Mouse (Mus musculus) right cerebral cortex, postnatal 14 days (tissue): ENCODE data around the gene Tjp2.
"Not testable (repeated sequence)": the region's sequence is repeated elsewhere in the genome, so short reads cannot be mapped to it uniquely, and the experiment has no call there.

ENCODE experiments used
- DNase-seq: peaks from one replicate; pipeline ENCODE4 v3.0.0; 2022

Gene Tjp2

DNA sequence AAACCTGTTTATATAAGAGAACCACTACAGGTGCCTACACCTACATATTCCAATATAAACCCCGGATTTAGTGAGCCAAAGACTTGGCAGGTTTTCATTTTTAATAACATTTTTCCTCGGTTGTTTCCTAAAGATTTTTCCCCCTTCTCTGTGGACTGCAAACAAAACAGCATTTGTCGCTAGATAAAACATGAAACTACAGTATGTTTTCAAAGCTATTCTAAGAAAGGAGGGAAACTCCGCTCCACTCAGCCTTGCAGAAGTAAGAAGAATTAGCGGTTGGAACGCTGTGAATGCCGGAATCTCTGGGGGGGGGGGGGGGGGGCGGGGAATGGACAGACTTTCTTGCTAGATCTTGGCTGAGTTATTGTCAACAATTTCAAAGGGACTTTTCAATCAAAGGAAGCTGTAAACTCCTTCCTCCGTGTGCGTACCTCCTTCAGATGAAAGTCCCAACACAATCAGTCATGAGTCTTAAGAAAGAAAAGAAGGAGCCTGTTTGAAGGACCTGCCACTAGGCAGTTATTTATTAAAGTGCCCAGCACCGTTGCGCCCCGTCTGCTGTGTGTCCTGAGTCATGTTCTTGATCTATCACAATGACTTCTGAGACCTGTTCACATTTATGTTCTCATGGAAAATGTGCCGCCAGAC is 3.9 kb downstream of the Tjp2 start:
- DNase-seq, result no peak

DNA sequence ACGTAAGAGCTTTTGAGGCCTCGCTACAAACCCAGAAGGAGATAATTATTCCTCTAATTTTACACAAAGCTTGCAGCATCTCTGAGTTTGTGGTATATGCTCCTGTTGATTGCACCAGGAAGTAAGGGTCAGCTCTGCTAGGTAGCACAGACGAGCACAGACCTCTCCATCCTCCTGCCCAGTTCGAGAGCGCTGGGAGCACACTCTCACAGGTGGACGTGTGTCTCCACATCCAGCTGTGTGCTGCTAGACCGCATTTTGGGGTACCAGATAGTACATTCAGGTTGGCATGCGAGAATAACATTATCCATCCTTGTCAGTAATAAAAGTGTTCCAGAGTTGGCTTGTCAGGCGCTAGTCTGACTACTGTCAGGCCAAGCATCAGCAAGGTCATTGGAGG is 5.8 kb downstream of the Tjp2 start:
- no peak for DNase-seq

DNA sequence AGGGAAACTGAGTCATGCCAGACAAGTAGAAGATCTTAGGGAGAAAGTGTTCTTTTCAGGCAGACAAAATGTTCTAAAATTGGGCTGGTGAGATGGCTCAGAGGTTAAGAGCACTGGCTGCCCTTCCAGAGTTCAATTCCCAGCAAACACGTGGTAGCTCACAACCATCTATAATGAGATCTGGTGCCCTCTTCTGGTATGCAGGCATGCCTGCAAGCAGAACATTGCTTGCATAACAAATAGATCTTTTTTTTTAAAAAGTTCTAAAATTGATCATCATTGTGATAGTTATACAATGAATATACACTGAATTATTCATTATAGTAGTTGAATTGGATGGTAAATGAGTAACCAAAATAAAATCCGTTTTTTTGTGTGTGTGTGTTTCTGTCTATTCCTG is 6.5 kb downstream of the Tjp2 start:
- DNase-seq, result no peak

DNA sequence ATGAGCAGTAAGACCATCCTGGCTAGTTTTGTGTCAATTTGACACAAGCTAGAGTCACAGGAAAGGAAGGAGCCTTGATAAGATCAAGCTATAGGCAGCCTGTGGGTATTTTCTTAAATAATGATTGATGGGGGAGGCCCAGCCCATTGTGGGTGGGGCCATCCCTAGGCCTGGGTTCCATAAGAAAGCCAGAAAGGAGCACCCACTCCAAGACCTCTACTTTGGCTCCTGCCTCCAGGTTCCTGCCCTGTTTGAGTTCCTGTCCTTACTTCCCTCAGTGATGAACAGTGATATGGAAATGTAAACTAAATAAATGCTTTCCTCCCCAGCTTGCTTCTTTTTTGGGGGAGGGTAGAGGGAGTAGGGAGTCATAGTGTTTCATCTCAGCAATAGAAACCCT is 7.0 kb downstream of the Tjp2 start:
- DNase-seq, result no peak

DNA sequence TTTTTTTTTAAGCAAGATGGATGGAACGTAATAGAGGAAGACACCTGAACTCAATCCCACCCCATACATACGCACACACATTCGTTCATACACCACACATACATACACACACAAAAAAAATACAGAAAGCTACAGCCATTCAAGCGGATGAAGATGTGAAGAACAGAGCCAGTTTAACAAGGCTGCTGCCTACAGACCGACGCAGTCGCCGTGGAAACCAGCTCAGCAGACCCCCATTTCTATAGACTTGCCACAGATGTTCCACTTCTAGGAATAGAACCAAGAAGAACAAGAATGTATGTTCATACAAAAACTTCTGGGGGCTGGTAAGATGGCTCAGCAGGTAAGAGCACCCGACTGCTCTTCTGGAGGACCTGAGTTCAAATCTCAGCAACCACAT is 8.1 kb downstream of the Tjp2 start:
- DNase-seq, result peak; percentile 18

DNA sequence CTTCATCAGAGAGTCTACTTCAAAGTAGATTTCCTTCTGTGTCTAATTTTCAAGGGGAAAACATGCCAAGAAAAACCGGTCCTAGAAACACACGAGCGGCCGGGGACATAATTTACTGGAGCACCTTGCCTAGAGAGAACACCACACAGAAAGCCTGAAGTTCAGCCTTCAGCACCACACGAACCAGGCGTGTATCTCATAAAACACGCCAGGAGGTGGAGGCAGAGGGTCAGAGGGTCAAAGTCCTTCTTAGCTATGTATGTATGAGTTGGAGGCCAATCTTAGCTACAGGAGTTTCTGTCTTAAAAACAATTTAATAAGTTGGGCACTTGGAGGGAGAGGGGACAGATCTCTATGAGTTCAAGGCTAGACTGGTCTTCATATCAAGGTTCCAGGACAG is 9.9 kb downstream of the Tjp2 start:
- DNase-seq, result no peak

DNA sequence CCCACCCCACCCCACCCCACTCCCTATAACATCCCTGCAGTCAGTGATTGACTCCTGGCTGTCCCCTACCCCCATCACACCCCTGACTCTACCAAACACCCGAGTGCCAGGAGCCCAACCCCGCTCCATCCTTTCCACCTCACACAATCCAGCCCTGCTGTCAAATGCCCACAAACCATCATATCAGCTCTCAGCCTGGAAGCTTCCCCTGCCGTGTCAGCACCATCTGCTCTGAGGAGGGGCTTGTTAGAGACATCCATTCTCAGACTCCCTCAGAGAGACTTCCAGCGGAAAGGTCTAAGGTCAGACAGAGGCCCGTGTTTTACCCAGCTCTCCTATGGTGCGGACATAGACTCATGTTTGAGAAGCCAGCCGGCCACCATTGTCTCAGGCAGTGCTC is 11.5 kb downstream of the Tjp2 start:
- no peak for DNase-seq

DNA sequence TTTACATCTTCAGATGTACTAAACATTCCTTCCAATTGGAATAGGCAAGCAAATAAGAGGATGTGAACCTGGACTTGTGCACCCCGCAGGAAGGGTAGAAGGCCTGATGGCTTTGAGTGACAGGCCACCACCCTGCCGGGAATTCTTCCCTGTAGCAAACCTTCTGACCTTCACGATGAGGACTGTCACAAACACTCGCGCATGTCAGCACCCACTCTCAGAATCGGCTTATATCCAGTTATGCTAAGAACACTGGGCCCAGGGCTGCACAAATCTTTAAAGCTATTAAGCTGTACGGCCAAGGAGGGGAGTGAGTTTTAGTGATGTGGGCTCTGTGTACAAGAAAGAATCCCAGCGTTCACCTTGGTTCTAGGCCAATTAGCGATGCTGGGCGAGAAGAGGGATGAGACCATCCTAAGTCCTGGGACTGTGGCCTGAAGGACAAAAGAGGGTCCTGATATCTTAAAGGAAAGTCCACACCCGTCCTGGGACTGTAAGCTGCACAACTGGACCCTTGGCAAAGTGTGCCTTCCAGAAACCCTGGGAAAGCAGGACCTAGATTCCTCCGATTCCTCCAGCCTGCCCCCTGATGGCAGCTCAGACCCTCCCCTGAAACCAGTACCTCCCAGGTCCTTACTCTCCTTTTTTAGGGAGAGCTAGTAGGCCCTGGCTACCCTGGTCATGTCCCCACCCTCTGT is 12.1 kb downstream of the Tjp2 start:
- no peak for DNase-seq

DNA sequence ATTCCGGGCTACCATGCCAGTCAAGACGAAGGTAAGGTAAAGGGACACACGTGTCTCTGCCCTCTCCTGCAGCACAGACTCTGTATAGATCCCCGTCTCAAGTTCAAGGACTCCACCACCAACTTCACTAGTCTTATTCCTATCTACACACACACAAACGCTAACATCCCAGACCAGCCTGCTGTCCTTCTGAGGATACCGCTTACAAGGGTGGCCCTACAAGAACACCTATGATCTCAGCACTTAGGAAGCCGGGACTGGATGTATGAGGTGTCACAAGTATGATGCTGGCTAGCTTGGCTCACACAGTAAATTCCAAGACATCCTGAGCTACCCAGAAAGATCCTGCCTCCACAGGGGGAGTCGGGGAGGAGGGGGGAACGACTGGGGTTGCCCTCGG is 13.7 kb downstream of the Tjp2 start:
- DNase-seq, result no peak

DNA sequence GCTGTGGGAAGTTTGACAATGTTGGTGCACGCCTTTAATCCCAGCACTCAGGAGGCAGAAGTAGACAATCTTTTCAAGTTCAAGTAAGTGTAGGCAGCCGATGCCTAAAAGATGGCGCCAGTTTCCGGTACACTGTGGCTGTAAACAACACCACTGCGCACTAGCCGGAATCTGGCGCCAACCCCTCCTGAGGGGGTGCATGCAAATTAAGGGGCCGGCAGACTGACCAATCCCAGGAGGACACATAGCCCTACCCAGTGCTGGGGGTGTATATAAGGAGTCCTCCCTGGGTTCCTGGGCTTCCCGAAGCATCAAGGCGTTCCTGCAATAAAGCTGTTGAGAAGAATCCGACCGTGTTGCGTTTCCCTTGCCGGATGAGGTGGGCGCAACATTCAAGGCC is 15.3 kb downstream of the Tjp2 start:
- no peak for DNase-seq

DNA sequence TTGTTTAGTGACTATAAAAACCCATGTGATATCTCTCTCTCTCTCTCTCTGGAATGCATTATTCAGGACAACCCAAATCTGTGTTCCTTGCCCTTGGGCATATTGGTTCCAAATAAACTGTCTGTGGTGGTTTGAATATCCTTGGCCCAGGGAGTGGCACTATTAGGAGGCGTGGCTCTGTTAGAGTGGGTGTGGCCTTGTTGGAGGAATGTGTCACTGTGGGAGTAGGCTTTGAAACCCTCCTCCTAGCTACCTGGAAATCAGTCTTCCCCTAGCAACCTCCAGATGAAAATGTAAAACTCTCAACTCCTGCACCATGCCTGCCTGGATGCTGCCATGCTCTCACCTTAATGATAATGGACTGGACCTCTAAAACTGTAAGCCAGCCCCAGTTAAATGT is 16.9 kb downstream of the Tjp2 start:
- DNase-seq, result no peak

DNA sequence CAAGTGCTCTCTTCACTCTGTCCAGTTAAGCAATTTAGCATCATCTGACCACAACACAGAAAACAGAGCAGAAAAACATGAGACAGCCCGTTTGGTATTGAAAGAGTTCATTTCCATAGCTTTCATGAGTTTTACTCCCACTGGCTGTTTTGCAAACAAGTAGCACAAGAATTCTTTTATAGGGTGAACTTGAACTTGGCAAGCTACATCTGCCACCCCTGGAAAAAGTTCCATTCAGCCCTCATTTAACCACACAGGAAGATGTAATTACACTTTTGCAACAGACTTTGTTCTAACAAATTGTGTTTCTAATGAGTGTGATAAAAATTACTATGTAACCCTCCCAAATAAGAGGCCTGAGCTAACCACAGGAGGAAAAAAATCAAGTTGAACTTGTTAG is 19.8 kb downstream of the Tjp2 start:
- no peak for DNase-seq

DNA sequence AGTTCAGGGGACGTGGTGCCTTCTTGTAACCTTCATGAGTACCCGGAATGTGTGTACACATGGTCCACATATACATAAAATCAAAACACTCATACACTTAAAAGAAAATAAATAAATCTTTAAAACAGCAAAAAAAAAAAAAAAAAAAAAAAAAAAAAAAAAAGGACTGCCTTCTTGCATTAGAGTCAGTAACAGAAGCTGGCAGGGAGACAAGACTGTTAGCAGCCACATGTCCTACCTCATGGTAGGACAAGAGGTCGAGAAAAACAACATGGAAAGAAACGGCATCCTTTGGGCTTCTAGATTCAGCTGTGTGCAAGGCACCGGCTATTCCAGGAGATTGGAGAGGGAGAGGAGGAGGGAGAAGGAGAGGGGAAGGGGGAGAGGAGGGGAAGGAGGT is 23.0 kb downstream of the Tjp2 start:
- DNase-seq, result no peak

DNA sequence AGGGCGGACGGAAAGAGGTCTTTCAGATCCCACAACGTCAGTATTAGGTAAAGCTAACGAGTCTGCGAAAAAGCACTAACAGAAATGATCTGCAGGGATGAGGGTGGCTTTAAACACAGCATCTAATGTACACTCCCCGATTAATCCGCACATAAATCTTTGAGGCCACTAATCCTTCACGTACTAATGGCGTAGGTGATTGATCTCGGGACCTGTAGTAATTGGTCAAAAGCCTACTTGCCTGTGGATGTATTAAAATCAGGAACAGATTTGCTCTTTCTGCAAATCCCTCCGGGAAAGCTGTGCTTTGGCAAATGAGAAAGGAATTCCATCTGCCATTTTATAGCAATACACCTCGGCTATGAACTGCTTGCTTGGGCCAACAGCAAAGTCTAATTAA is 24.3 kb downstream of the Tjp2 start:
- DNase-seq, result no peak

DNA sequence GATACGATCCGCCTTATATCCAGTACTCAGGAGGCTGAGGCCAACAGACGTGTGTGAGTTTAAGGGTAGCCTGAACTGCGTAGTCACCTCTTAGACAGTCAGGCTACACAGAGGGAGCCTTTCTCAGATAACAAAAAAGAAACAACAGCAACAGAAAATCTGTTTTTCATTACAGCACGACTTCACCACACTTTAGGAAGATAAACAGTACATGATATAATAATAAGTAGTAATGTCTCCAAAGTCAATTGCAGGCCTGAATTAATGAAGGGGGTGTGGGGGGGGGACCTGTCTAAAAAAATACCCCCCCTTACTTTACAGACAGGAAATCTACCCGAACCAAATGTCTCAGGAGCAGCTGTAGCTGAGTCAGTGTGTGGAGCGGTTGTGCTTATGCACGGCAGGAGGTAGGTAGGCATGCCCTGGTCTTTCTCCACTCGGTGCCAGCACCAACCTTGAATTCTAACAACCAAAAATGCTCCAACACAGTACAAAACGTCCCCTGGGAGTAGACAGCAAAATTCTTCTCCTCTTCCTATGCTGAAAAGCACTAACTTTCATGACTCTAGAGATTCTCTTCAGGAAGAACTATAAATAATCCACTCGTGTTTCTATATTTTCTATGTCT is 26.0 kb downstream of the Tjp2 start:
- DNase-seq, result no peak

DNA sequence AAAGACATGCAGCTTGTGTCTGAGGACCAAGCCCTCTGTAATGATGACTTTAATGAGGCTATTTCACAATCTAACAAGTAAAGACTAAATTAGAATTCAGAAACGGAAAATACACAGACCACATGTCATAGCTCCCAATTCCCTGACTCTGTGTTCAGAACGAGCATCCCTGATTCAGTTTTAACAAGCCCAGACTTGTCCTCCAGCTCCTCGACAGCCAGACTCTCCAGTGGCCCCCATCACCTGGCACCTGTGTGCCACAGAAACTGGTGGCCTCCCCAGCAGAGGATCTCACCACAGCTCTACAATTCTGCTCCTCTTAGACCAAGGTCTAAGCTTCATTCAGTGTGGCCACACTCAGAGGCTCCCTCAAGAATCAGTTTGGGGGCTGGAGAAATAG is 27.5 kb downstream of the Tjp2 start:
- DNase-seq, result no peak

DNA sequence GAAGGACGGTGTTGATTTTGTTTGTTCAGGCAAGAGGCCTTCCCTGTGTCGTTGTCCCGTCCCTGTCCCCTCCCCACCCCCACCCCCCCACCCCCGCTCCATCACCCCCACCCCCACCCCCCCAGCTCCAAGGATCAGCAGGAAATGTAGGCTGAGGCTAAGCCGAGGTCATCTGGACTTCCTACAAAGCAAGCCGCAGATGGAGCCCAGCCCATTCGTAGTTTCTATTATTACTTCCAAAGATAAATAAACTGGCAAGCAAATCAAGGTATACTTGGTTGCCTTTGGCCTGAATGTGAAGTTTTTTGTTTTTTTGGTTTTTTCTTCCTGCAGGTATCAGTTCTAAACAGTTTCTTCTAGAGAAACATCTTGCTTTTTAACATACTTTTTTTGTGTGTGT is 29.6 kb downstream of the Tjp2 start:
- DNase-seq, result no peak

DNA sequence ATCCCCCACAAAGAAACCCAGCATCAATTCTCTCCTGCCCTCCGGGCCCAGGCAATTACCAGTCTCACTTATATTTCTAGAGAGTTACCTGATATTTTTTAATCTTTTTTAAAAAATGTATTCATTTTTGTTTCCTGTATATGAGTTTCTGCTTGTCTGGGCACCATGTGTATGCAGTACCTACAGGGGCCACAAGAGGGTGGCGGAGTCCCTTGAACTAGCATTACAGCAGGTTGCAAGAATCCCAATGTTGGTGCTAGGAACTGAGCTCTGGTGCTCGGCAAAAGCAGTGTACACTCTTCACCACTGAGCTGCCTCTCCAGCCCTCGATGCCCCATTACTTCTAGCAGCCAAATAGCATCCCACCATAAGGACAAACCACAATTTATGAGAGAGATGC is 30.6 kb downstream of the Tjp2 start:
- no peak for DNase-seq

DNA sequence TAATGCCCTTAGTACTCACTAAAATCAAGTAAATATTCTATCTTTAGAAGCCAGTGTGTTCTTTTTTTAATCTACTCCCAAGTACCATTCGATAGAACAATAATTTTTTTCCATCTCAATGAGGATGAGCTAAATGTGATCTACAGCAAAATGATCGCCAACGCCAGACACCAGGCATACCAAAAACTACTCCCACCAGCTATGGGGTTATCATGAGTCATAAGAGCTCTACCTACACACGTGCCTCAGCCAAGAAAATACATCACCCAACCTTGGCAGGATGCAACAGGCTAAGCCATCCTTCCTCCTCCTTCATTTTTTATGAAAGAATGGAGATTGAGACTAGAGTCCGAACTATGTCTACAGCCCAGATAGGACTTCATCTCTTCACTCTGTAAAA is 31.9 kb downstream of the Tjp2 start:
- no peak for DNase-seq

DNA sequence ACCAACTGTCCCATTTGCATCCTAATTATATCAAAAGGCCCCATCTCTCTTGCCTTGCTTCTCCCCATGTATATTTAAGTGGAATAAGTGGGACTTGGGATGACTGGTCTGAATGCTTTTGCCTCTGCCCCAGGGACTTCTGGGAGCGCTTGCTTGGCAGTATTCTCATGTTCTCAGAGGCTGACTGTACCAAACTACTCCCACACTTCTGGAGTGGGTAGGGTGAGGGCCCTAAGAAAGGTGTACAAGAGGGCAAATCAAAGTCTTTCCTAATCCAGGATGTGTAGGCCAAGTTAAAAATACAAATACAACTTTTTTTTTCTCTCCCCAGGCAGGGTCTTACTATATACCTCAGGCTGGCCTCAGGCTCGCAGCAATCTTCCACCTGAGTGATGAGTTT is 37.0 kb downstream of the Tjp2 start:
- DNase-seq, result no peak

DNA sequence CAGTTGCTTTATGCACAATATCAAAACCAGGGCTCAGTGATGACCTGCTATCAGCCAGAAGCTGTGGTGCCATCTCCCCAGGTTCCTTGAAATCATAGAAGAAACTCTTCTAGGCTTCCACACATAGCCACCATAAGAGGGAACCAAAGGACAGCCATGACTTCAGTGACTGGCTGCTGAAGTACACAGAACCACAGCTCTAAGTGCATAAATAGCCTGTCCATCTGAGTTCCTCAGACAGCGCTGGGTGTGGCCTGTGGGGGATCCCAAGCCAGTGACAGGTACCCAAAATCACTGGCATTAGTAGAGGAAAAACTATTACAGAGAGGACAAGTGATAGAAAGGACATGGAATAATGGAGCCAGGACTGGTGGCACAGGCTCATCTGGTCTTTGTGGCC is 37.5 kb downstream of the Tjp2 start:
- not testable (repeated sequence) for DNase-seq

DNA sequence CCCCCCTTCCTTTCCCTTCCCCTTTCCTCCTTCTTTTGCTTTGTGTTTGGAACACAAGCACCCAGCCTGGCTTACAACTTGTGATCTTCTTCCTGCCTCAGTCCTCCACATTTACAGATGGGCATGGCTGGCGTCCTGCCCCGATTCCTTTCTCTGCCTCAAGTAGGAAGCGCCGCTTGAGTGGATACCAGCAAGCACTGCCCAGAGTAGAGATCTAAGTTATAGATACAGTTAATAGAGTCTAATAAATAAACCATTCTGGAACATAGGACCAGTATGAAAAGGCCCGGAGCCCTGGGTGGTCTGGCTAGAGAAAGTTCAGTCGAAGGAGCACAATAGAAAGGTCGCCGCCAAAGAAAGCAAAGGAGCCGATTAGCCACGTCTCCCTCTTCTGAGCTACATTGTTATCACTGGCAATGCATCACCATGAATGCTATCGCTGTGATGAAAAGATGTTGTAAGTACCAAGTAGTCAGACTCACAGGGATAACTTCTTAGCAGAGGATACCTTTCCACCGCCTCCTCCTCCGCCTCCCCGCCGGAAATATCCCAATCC is 41.1 kb downstream of the Tjp2 start:
- DNase-seq, result no peak

DNA sequence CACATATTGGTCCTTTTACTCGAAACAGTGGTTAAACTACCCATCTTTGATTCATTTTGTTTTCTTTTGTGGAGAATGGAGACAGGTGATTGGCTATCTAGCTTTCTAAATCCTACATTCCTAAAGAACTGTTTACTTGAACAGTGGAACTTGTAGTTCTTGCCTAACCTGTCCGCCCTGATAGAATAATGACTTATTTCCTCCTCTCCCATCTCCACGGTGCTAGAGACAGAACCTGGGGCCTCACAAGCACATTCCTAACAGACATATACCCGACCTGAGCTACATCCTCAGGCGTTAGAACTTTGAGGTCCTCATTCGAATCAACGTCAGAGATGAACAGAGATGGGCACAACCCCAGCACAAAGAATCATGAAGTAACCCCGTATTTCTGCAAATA is 44.4 kb downstream of the Tjp2 start:
- DNase-seq, result no peak

DNA sequence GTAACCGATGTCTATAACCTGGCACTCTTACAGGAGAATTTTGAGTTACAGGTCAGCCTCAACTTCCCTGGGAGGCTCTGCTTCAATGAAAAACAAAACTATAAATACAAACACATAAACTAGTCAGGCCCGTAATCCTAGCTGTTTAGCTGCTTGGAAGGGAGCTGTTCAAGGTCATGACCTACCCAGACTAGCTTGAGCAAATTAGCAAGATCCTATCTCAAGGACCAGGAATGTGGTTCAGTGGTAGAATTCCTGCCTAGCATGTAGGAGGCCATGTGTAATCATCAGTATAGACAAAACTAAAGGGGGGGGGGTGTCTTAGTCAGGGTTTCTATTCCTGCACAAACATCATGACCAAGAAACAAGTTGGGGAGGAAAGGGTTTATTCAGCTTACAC is 46.7 kb downstream of the Tjp2 start:
- DNase-seq, result no peak
